ENCODE assay signal across 26 mouse cellular contexts in the genomic region with DNA sequence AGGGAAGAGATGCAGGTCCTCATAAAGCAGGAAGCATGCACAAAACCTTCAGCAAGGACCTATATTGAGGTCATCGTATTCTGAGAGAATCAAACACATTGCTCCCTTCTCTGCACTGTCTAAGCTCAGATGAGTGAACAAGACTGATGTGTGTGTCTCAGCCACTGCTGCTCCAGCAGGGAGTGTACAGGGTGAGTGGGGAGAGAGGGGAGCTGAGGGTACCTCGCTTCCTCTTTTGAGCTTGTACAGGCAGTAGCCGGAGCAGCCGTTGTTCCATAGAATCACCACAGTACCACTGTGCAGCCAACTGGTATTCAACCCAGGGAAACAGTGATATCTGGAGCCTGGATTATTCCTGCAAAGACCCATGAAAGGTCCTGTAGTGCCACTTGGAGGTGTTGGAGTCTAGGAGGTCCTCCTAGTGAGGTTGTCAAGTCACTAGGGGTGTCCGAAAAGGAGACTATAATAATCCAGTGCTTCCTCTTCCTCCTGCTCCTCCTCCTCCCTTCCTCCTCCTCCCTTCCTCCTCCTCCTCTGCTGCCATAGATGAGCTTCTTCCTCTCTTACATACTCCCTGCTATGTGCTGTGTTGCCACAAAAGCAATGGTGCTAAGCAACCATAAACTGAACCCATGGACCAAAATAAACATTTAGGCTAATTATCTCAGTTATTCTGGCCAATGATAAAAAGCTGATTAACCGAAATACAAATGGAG. TPM values are rescaled to one million over a fixed set of nuclear protein-coding genes. Genes with fewer than 3 reads are reported as not detected.
A peak's percentile ranks its signal among the peaks of the same experiment; 100 is the strongest.
DNase-seq lines count a peak whose midpoint lies in the region; ATAC-seq and TF ChIP-seq lines count a peak whose summit lies in the region.
"Had no signal": no experiment of that assay in that cellular context is flagged by ENCODE, and none has a peak within 500 bp of the region (broad histone marks: within the 10 kb centered on the region; RNA-seq: fewer than 3 reads in every experiment).

No protein-coding gene starts in this region.

- no peak overlapping the region for H3K4me2 ChIP-seq in CH12.LX (ENCODE audit: insufficient read depth, low read depth, poor library complexity, severe bottlenecking)
- H3K4me2 ChIP-seq: embryonic facial prominence, embryonic 12.5 days; embryonic facial prominence, embryonic 15.5 days; heart, embryonic 13.5 days; hindbrain, embryonic 13.5 days; intestine, embryonic 15.5 days had no signal

- peaks cover 5% of the 10 kb centered on the region for H3K9me3 ChIP-seq in CH12.LX (replicated peaks; ENCODE audit: low read length)
- H3K9me3 ChIP-seq: embryonic facial prominence, embryonic 12.5 days; embryonic facial prominence, embryonic 15.5 days; heart, embryonic 10.5 days; hindbrain, embryonic 10.5 days; intestine, embryonic 15.5 days had no signal

- no peaks in the 10 kb centered on the region for H3K27me3 ChIP-seq in CH12.LX (replicated peaks)
- H3K27me3 ChIP-seq: embryonic facial prominence, embryonic 12.5 days; embryonic facial prominence, embryonic 15.5 days; heart, embryonic 13.5 days; hindbrain, embryonic 13.5 days; intestine, embryonic 15.5 days had no signal

- dilution Hi-C loops in CH12.LX (cut with MboI; ENCODE audit: extremely low pct_ligation_motif_present, extremely low pct_unique_long_range_greater_than_20kb, low sequenced_read_pairs), result no loop called here

- H3K27ac ChIP-seq in CH12.LX (ENCODE audit: insufficient read depth, low read depth) (no peak overlapping the region; the same call in 1 of the 2 replicates), macrophage (peak overlapping the region; percentile 38)
- H3K27ac ChIP-seq: embryonic facial prominence, embryonic 12.5 days; embryonic facial prominence, embryonic 15.5 days; gastrocnemius, adult 2 months; heart, adult 2 months; heart, embryonic 10.5 days; heart, embryonic 13.5 days; hindbrain, embryonic 10.5 days; hindbrain, embryonic 13.5 days; intestine, embryonic 15.5 days had no signal

- TF ChIP-seq CTCF in CH12.LX (conservative IDR thresholded peaks at IDR 0.05 in 1 of 2, IDR thresholded peaks at IDR 0.05 in 1 of 2; ENCODE audit: low read depth in 2 of 2, low read length in 2 of 2), result no peak

- TF ChIP-seq POLR2A in CH12.LX (IDR thresholded peaks at IDR 0.05; ENCODE audit: low read depth, low read length), result no peak

- peak; percentile 95 for ATAC-seq in common myeloid progenitor, adult 5-6 weeks (replicated peaks; ENCODE audit: low read depth, poor library complexity, severe bottlenecking)
- ATAC-seq in monocyte, adult 5-6 weeks (replicated peaks; ENCODE audit: insufficient number of reproducible peaks, low FRiP score, low TSS enrichment, poor library complexity, severe bottlenecking), result peak; percentile 32; the same call in 1 of the 2 replicates
- ATAC-seq: forebrain, embryonic 14.5 days; forebrain, postnatal 0 days; hindbrain, embryonic 16.5 days; intestine, embryonic 15.5 days had no signal

- in situ Hi-C loops in CH12.LX (cut with MboI; ENCODE audit: low pct_ligation_motif_present, low pct_unique_long_range_greater_than_20kb, low sequenced_read_pairs), result no loop called here

- peaks cover 21 to 31% of the 10 kb centered on the region in 2 experiments for H3K4me1 ChIP-seq in CH12.LX (ENCODE audit: control insufficient read depth in 1 of 2, insufficient read depth in 2 of 2)
- H3K4me1 ChIP-seq: embryonic facial prominence, embryonic 12.5 days; embryonic facial prominence, embryonic 15.5 days; heart, embryonic 10.5 days; heart, embryonic 13.5 days; hindbrain, embryonic 10.5 days; hindbrain, embryonic 13.5 days; intestine, embryonic 15.5 days had no signal

- no peaks in the 10 kb centered on the region for H3K79me2 ChIP-seq in CH12.LX (replicated peaks; ENCODE audit: control insufficient read depth, extremely low read depth, insufficient read depth, poor library complexity, severe bottlenecking)
- no peaks in the 10 kb centered on the region for H3K79me2 ChIP-seq in macrophage (ENCODE audit: inconsistent target)

- H3K36me3 ChIP-seq in CH12.LX (replicated peaks in 1 of 2; ENCODE audit: control insufficient read depth in 1 of 2, insufficient read depth in 1 of 2, low read length in 1 of 2) (no peaks in the 10 kb centered on the region), macrophage (ENCODE audit: inconsistent target) (no peaks in the 10 kb centered on the region)
- H3K36me3 ChIP-seq: embryonic facial prominence, embryonic 12.5 days; embryonic facial prominence, embryonic 15.5 days; heart, embryonic 10.5 days; heart, embryonic 13.5 days; hindbrain, embryonic 10.5 days; hindbrain, embryonic 13.5 days; intestine, embryonic 15.5 days had no signal

- no peak for DNase-seq in CH12.LX (ENCODE audit: extremely low read depth)
- DNase-seq in lung, postnatal 4 days, result no peak
- DNase-seq in right cerebral cortex, postnatal 10 days (ENCODE audit: low spot score in 2 of 2), result no peak
- DNase-seq in adrenal gland, adult 18-20 months (ENCODE audit: low spot score in 2 of 2), result no peak
- DNase-seq: adrenal gland, adult 8-10 months; adrenal gland, postnatal 25 days; cerebellum, adult 18-20 months; cerebellum, adult 9-10 months; cerebellum, postnatal 25 days; forebrain, postnatal 0 days; gastrocnemius, adult 2 months; gastrocnemius, postnatal 14 days; heart, adult 2 months had no signal

- 21% methylated on average over 6 of the region's 6 CpGs for WGBS in macrophage (ENCODE audit: missing documents)

- peak; percentile 41 for TF ChIP-seq EP300 in CH12.LX (IDR thresholded peaks at IDR 0.05; ENCODE audit: low read length)

- peak overlapping the region; percentile 47; the same call in 1 of the 2 replicates for H3K9ac ChIP-seq in CH12.LX (ENCODE audit: insufficient read depth, low read depth)
- H3K9ac ChIP-seq: embryonic facial prominence, embryonic 12.5 days; embryonic facial prominence, embryonic 15.5 days; forebrain, postnatal 0 days; heart, embryonic 13.5 days; hindbrain, embryonic 13.5 days; intestine, embryonic 15.5 days had no signal

- TF ChIP-seq RAD21 in CH12.LX (IDR thresholded peaks at IDR 0.05; ENCODE audit: low read depth, low read length), result no peak

- H3K4me3 ChIP-seq in CH12.LX (replicated peaks in 1 of 3; ENCODE audit: low read depth in 2 of 3, low read length in 2 of 3, poor library complexity in 1 of 3), result peak overlapping the region in 1 of 3 experiments; percentile 16
- no peak overlapping the region for H3K4me3 ChIP-seq in macrophage (ENCODE audit: inconsistent target)
- H3K4me3 ChIP-seq: embryonic facial prominence, embryonic 12.5 days; embryonic facial prominence, embryonic 15.5 days; gastrocnemius, adult 2 months; heart, adult 2 months; heart, embryonic 10.5 days; heart, embryonic 13.5 days; hindbrain, embryonic 10.5 days; hindbrain, embryonic 13.5 days; intestine, embryonic 15.5 days had no signal

TF ChIP-seq in CH12.LX, 34 proteins besides CTCF, POLR2A, EP300 and RAD21:
- no peak for TF ChIP-seq BHLHE40 (IDR thresholded peaks at IDR 0.05; ENCODE audit: low read depth, low read length)
- no peak for TF ChIP-seq UBTF (IDR thresholded peaks at IDR 0.05; ENCODE audit: low read depth, low read length)
- TF ChIP-seq MAFK (IDR thresholded peaks at IDR 0.05; ENCODE audit: insufficient replicate concordance, low read length), result no peak
- TF ChIP-seq MYC (IDR thresholded peaks at IDR 0.05; ENCODE audit: low read depth, low read length), result no peak
- no peak for TF ChIP-seq MEF2A (IDR thresholded peaks at IDR 0.05; ENCODE audit: borderline replicate concordance, low read depth, low read length)
- no peak for TF ChIP-seq USF1 (IDR thresholded peaks at IDR 0.05; ENCODE audit: low read depth, low read length)
- TF ChIP-seq E2F4 (IDR thresholded peaks at IDR 0.05; ENCODE audit: insufficient replicate concordance, low read depth, low read length), result no peak
- TF ChIP-seq MAZ (IDR thresholded peaks at IDR 0.05; ENCODE audit: low read depth, low read length), result no peak
- TF ChIP-seq CHD1 (IDR thresholded peaks at IDR 0.05; ENCODE audit: low read depth, low read length), result no peak
- TF ChIP-seq ZKSCAN1 (IDR thresholded peaks at IDR 0.05; ENCODE audit: borderline replicate concordance, low read depth, low read length), result no peak
- TF ChIP-seq ZC3H11A (IDR thresholded peaks at IDR 0.05; ENCODE audit: low read depth, low read length), result no peak

RNA-seq across cellular contexts. Expression of a gene that starts 47.6 kb away (rescaled TPM):
- total RNA-seq in CH12.LX (2012; rRNA removed), result 22.5 and 25.5 TPM in 2 replicates
- total RNA-seq in CH12.LX (2014; rRNA removed), result 28.7 and 29.8 TPM in 2 replicates
- 18.0 and 18.5 TPM in 2 replicates for polyA plus RNA-seq in CH12.LX (2012; ENCODE audit: insufficient read length, low read depth)
- total RNA-seq in common myeloid progenitor, adult 5-6 weeks (2017), result 1.0 and 2.4 TPM in 2 replicates
- 10 to 100 TPM; 11.1 to 34.2 (median 20.9) TPM for total RNA-seq in macrophage (2018; cell fraction: chromatin; rRNA removed)
- 10 to 100 TPM; 13.1 to 29.6 (median 19.5) TPM for total RNA-seq in macrophage (2018; cell fraction: cytosol; rRNA removed)
- total RNA-seq in macrophage (2018; cell fraction: nucleus; rRNA removed), result 10 to 100 TPM; 11.7 to 44.9 (median 24.7) TPM
- polyA plus RNA-seq in macrophage (2018), result 13.9 to 30.5 TPM (median 18.3 TPM) in 3 replicates
- 37.6 to 46.2 TPM (median 42.1 TPM) in 3 replicates for total RNA-seq in monocyte, adult 5-6 weeks (2017)
- total RNA-seq in adrenal gland, adult 18-20 months (2021), result 10 to 100 TPM; 23.7 to 25.4 TPM
- total RNA-seq: MEL had no signal
